Mouse (Mus musculus) liver, adult 2 months (tissue): ENCODE results near the gene Tmc2. TPM values are rescaled to one million over a fixed set of nuclear protein-coding genes. Genes with fewer than 3 reads are reported as not detected.

Experiments used
- DNase-seq: peaks from one replicate; pipeline ENCODE4 v3.0.0-alpha.2; 2011; ENCODE audit warnings: low read depth, low spot score; ENCODE audit errors: extremely low read depth
- H3K27ac ChIP-seq: fragments of 200-500 bp; replicated peaks from 2 replicates; pipeline ENCODE4 v1.5.1; 2012; ENCODE audit warnings: low read depth, mild to moderate bottlenecking, control low read depth, inconsistent platforms, low read length; ENCODE audit not compliant: insufficient read depth
- H3K27me3 ChIP-seq: fragments of 200-500 bp; 2 replicates; pipeline ENCODE4 v1.6.1; 2012; ENCODE audit warnings: mild to moderate bottlenecking, moderate library complexity, low read length, inconsistent platforms; ENCODE audit not compliant: control insufficient read depth, insufficient read depth
- H3K36me3 ChIP-seq: fragments of 200-500 bp; 2 replicates; pipeline ENCODE4 v1.6.1; 2012; ENCODE audit warnings: low read length, inconsistent platforms; ENCODE audit not compliant: control insufficient read depth, insufficient read depth
- H3K4me1 ChIP-seq: fragments of 200-500 bp; 2 replicates; pipeline ENCODE4 v1.6.1; 2011; ENCODE audit warnings: low read length; ENCODE audit not compliant: control insufficient read depth, insufficient read depth
- H3K4me3 ChIP-seq: fragments of 200-500 bp; 2 replicates; pipeline ENCODE4 v1.5.1; 2011; ENCODE audit warnings: low read depth, mild to moderate bottlenecking, control low read depth, low read length, moderate library complexity; ENCODE audit not compliant: insufficient read depth
- H3K79me2 ChIP-seq: fragments of 200-500 bp; 2 replicates; pipeline ENCODE4 v1.6.1; 2012; ENCODE audit warnings: inconsistent platforms, mild to moderate bottlenecking, low read length, moderate library complexity; ENCODE audit not compliant: control insufficient read depth, insufficient read depth
- H3K9ac ChIP-seq: fragments of 200-500 bp; 2 replicates; pipeline ENCODE4 v1.6.1; 2012; ENCODE audit warnings: low read depth, mild to moderate bottlenecking, control low read depth, inconsistent platforms, low read length
- CTCF ChIP-seq: fragments of 200-500 bp; IDR thresholded peaks from 2 replicates; pipeline ENCODE4 v1.5.1; 2011; ENCODE audit warnings: low read depth, low read length, control low read depth
- POLR2A ChIP-seq: fragments of 200-500 bp; IDR thresholded peaks from 2 replicates; pipeline ENCODE4 v1.6.1; 2011; ENCODE audit warnings: low read length, control low read depth; ENCODE audit not compliant: insufficient read depth; ENCODE audit errors: extremely low read depth
- WGBS: fragments of 180-500 bp; shearing (Covaris S2); methylation state at CpG from one replicate; pipeline ENCODE4 v1.1.7; 2018; 5-methylcytosine and 5-hydroxymethylcytosine counted together
- polyA plus RNA-seq: library from polyadenylated mRNA; depleted of rRNA; stranded (reverse); fragments of >200 nt; gene quantifications from 2 replicates; pipeline ENCODE4 v1.2.3, GENCODE M21; 2012
- total RNA-seq: library from RNA; depleted of rRNA; stranded (reverse); fragments of >200 nt; gene quantifications from 2 replicates; pipeline ENCODE4 v1.2.3, GENCODE M21; 2014

Tmc2 gene
- total and polyA plus RNA-seq, 2 experiments, result not detected

GRCm38 (mm10) chr2:130209636-130210035 lies 14.6 kb downstream of the Tmc2 start:
- no peak for DNase-seq
- Histone ChIP-seq H3K79me2 (no peaks in the 10 kb centered on the region), H3K27me3 (no peaks in the 10 kb centered on the region), H3K4me3 (no peak overlapping the region), H3K9ac (no peak overlapping the region), H3K4me1 (no peaks in the 10 kb centered on the region), H3K36me3 (no peaks in the 10 kb centered on the region), H3K27ac (no peak overlapping the region)
- TF ChIP-seq POLR2A (no peak), CTCF (no peak)
- 96% methylated on average over 3 of the region's 3 CpGs for WGBS

GRCm38 (mm10) chr2:130211581-130211980 lies 16.6 kb downstream of the Tmc2 start:
- no peaks in the 10 kb centered on the region for H3K4me1 ChIP-seq
- H3K36me3 ChIP-seq, result no peaks in the 10 kb centered on the region
- H3K79me2 ChIP-seq, result no peaks in the 10 kb centered on the region
- no peak overlapping the region for H3K27ac ChIP-seq
- no peaks in the 10 kb centered on the region for H3K27me3 ChIP-seq
- no peak overlapping the region for H3K9ac ChIP-seq
- TF ChIP-seq POLR2A (no peak), CTCF (no peak)
- H3K4me3 ChIP-seq, result no peak overlapping the region
- no peak for DNase-seq
- WGBS, result 78% methylated on average over 2 of the region's 2 CpGs

GRCm38 (mm10) chr2:130246912-130247311 lies 51.9 kb downstream of the Tmc2 start:
- no peaks in the 10 kb centered on the region for H3K4me1 ChIP-seq
- H3K36me3 ChIP-seq, result no peaks in the 10 kb centered on the region
- H3K79me2 ChIP-seq, result no peaks in the 10 kb centered on the region
- no peaks in the 10 kb centered on the region for H3K27me3 ChIP-seq
- TF ChIP-seq CTCF, result peak; percentile 46; the same call in 1 of the 2 replicates
- no peak for TF ChIP-seq POLR2A
- no peak overlapping the region for H3K9ac ChIP-seq
- no peak overlapping the region for H3K27ac ChIP-seq
- H3K4me3 ChIP-seq, result no peak overlapping the region
- 46% methylated on average over 9 of the region's 9 CpGs for WGBS
- DNase-seq, result peak; percentile 38

GRCm38 (mm10) chr2:130248226-130248625 lies 53.2 kb downstream of the Tmc2 start:
- DNase-seq, result no peak
- no peak overlapping the region for H3K4me3 ChIP-seq
- no peak overlapping the region for H3K27ac ChIP-seq
- H3K4me1 ChIP-seq, result no peaks in the 10 kb centered on the region
- no peaks in the 10 kb centered on the region for H3K36me3 ChIP-seq
- 59% methylated on average over 7 of the region's 7 CpGs for WGBS
- H3K79me2 ChIP-seq, result no peaks in the 10 kb centered on the region
- H3K9ac ChIP-seq, result no peak overlapping the region
- TF ChIP-seq POLR2A (no peak), CTCF (no peak)
- no peaks in the 10 kb centered on the region for H3K27me3 ChIP-seq

GRCm38 (mm10) chr2:130256762-130257161 lies 61.8 kb downstream of the Tmc2 start:
- TF ChIP-seq CTCF, result no peak
- TF ChIP-seq POLR2A, result no peak
- Histone ChIP-seq H3K36me3 (no peaks in the 10 kb centered on the region), H3K9ac (no peak overlapping the region), H3K79me2 (no peaks in the 10 kb centered on the region), H3K4me3 (no peak overlapping the region), H3K27me3 (no peaks in the 10 kb centered on the region), H3K4me1 (no peaks in the 10 kb centered on the region), H3K27ac (no peak overlapping the region)
- no peak for DNase-seq
- 84% methylated on average over 4 of the region's 4 CpGs for WGBS

- no peak for DNase-seq
- no peaks in the 10 kb centered on the region for H3K79me2 ChIP-seq
- H3K27me3 ChIP-seq, result no peaks in the 10 kb centered on the region
- TF ChIP-seq CTCF, result no peak
- no peak for TF ChIP-seq POLR2A
- 87% methylated on average over 4 of the region's 4 CpGs for WGBS
- no peaks in the 10 kb centered on the region for H3K4me1 ChIP-seq
- no peak overlapping the region for H3K27ac ChIP-seq
- no peaks in the 10 kb centered on the region for H3K36me3 ChIP-seq
- no peak overlapping the region for H3K9ac ChIP-seq
- H3K4me3 ChIP-seq, result no peak overlapping the region
These were observed 65.8 kb downstream of the Tmc2 start for GRCm38 (mm10) chr2:130260822-130261221.
